Mouse (Mus musculus) olfactory bulb, adult 2 months (tissue): ENCODE measurements around the gene Ptprn2. TPM values are rescaled to one million over a fixed set of nuclear protein-coding genes. Genes with fewer than 3 reads are reported as not detected.

Experiments
- H3K27ac ChIP-seq: fragments of 200-500 bp; 2 replicates; pipeline ENCODE4 v1.5.1; 2012; ENCODE audit warnings: low read depth, low read length; ENCODE audit not compliant: insufficient read depth
- H3K4me1 ChIP-seq: fragments of 200-500 bp; 2 replicates; pipeline ENCODE4 v1.6.1; 2012; ENCODE audit warnings: low read length; ENCODE audit not compliant: control insufficient read depth, insufficient read depth
- H3K4me3 ChIP-seq: fragments of 200-500 bp; 2 replicates; pipeline ENCODE4 v1.5.1; 2012; ENCODE audit warnings: mild to moderate bottlenecking, low read depth, low read length, moderate library complexity; ENCODE audit not compliant: insufficient read depth
- CTCF ChIP-seq: fragments of 200-500 bp; IDR thresholded peaks from 2 replicates; pipeline ENCODE4 v1.5.1; 2012; ENCODE audit warnings: low read depth, mild to moderate bottlenecking, low read length, moderate library complexity; ENCODE audit not compliant: insufficient read depth
- POLR2A ChIP-seq: fragments of 200-500 bp; IDR thresholded peaks from 2 replicates; pipeline ENCODE4 v1.6.1; 2012; ENCODE audit warnings: mild to moderate bottlenecking, low read depth, low read length, moderate library complexity; ENCODE audit not compliant: insufficient read depth
- WGBS: fragments of 180-500 bp; shearing (Covaris S2); methylation state at CpG from one replicate; pipeline ENCODE4 v1.1.7; 2018; 5-methylcytosine and 5-hydroxymethylcytosine counted together
- polyA plus RNA-seq: library from polyadenylated mRNA; stranded (reverse); fragments of >200 nt; gene quantifications from 2 replicates; pipeline ENCODE4 v1.2.4, GENCODE M21; 2012; ENCODE audit warnings: low replicate concordance; ENCODE audit not compliant: missing spikeins, insufficient read depth, insufficient read length

Gene Ptprn2
- polyA plus RNA-seq, 1 experiment: not detected

DNA sequence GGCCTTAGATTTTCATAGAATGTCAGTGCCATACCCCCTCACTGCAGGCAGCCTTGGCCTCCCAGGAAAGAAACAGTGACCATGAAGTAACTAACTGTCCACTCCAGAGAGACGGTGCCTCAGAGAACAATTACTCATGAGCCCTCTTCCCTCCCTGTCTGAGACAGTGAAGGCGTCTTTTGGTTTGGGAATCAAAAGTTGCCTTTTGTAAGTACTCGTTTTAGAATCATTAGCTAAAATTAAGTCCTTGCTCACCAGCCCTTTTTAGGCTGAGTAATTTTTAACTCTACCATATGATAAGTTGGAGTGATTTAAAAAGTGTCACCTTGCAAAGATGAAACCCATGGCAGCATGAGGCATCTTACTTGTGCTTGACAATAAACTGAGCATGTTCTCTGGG, 806.4 kb downstream of the Ptprn2 start:
- Histone ChIP-seq H3K27ac (no peak overlapping the region), H3K4me1 (no peaks in the 10 kb centered on the region), H3K4me3 (no peak overlapping the region)
- TF ChIP-seq CTCF (no peak), POLR2A (no peak)
- WGBS: 49% methylated on average over 3 of the region's 3 CpGs

DNA sequence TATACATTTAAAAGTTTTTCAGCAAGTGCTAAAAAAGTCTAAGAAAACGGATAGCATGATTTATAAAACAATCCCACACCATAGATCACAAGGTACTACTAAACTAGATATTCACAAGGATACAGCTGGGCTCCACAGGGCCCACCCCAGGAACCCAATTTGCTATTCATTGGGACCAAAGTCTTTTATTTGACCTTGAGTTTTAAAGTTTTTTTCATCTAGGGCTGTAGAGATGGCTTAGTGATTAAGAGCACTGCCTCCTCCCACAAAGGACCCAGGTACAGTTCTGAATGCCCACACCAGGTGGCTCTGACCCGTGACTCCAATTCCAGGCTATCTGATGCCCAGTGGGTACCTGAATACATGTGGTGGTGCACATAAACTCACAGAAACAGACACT, 811.3 kb downstream of the Ptprn2 start:
- H3K4me1 ChIP-seq: no peaks in the 10 kb centered on the region
- no peak overlapping the region for H3K4me3 ChIP-seq
- WGBS: 80% methylated on average over 2 of the region's 2 CpGs
- no peak overlapping the region for H3K27ac ChIP-seq
- TF ChIP-seq POLR2A: no peak
- TF ChIP-seq CTCF: no peak

DNA sequence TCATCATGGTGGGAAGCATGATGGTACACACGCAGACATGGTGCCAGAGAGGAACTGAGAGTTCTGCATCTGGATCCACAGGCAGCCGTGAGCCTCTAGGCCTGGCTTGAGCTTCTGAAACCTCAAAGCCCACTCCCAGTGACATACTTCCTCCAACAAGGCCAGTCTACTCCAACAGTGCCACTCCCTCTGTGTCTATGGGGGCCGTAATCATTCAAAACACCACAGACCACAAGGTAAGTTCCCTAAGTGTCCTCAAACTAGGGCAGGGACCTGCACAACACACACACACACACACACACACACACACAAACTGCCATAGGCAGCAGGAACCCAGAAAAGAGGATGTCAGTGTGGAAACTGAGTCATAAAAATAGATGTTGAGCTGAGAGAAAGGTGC, 813.6 kb downstream of the Ptprn2 start:
- H3K4me1 ChIP-seq: no peaks in the 10 kb centered on the region
- WGBS: 98% methylated on average over 3 of the region's 3 CpGs
- H3K4me3 ChIP-seq: no peak overlapping the region
- H3K27ac ChIP-seq: no peak overlapping the region
- TF ChIP-seq CTCF (no peak), POLR2A (no peak)

- TF ChIP-seq POLR2A (no peak), CTCF (no peak)
- Histone ChIP-seq H3K27ac (no peak overlapping the region), H3K4me3 (no peak overlapping the region), H3K4me1 (no peaks in the 10 kb centered on the region)
- WGBS: 77% methylated on average over 17 of the region's 17 CpGs
Measured at GRCm38 (mm10) chr12:117304751-117305624, 819.5 kb downstream of the Ptprn2 start.

- H3K4me3 ChIP-seq: no peak overlapping the region
- no peaks in the 10 kb centered on the region for H3K4me1 ChIP-seq
- no peak overlapping the region for H3K27ac ChIP-seq
- no peak for TF ChIP-seq CTCF
- no peak for TF ChIP-seq POLR2A
- 66% methylated on average over 5 of the region's 5 CpGs for WGBS
Measured at GRCm38 (mm10) chr12:117305625-117306105, 820.1 kb downstream of the Ptprn2 start.

DNA sequence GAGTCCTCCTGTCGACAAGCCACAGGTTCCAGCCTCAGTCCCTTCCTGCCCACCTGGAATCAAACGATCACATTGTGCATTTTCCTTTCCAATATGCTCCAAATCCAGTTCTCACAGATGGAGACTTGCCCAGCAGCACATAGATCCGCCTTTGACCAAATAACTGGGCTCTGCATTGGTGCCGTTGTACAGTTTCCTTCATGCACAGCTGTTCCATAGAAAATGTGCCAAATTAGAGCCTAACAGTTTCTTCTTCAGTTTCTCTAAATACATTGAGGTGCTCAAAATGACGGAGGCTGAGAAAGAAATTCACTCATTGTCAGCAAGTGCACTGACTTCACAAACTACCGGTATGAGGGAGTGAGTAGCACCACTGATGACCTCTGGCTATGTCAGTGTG, 826.6 kb downstream of the Ptprn2 start:
- TF ChIP-seq POLR2A (no peak), CTCF (no peak)
- Histone ChIP-seq H3K4me3 (no peak overlapping the region), H3K27ac (no peak overlapping the region), H3K4me1 (no peaks in the 10 kb centered on the region)
- 67% methylated on average over 6 of the region's 6 CpGs for WGBS

DNA sequence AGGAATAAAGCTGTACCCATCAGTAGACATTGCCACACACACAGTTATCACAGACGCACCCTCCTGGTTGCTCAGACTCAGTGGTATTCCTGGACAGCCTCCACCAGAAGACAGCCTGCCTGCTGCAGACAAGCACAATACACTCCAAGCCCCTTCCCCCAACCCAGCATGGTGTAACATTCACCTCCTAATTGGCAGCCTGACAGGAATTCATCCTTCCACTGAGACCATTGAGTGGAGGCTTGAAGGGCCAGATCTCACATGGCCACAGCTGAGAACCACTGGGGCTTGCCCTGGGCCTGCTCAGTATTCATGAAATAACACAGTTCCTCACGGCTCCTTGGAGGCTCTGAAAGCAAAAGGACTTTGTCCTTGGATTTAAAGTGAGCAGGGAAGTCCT, 829.5 kb downstream of the Ptprn2 start:
- TF ChIP-seq CTCF (no peak), POLR2A (no peak)
- Histone ChIP-seq H3K4me3 (no peak overlapping the region), H3K27ac (no peak overlapping the region), H3K4me1 (no peaks in the 10 kb centered on the region)
- WGBS: 77% methylated on average over 2 of the region's 2 CpGs

- 88% methylated on average over 3 of the region's 3 CpGs for WGBS
- Histone ChIP-seq H3K4me1 (no peaks in the 10 kb centered on the region), H3K4me3 (no peak overlapping the region), H3K27ac (no peak overlapping the region)
- TF ChIP-seq POLR2A: no peak
- no peak for TF ChIP-seq CTCF
Measured at GRCm38 (mm10) chr12:117315661-117316060, 830.1 kb downstream of the Ptprn2 start.

DNA sequence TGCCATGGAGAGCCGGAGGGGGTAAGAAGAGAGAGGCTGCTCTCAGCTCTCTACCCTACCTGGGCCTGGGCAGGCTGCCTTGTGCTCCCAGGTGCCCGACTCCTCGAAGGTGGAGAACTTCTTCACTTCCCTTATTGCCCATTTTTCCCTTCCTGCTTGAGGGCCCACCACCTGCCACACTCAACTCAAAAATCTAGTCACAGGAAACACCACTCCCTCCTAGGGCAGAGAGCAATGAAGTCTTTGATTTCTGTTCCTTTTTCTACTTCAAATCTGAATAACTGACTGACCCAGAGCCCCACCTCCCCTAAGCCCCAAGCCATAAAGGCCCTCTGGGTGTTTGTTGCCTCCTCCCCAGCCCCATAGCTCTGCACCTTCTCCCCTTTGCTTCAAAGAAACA, 832.7 kb downstream of the Ptprn2 start:
- 92% methylated on average over 3 of the region's 3 CpGs for WGBS
- TF ChIP-seq CTCF: no peak

DNA sequence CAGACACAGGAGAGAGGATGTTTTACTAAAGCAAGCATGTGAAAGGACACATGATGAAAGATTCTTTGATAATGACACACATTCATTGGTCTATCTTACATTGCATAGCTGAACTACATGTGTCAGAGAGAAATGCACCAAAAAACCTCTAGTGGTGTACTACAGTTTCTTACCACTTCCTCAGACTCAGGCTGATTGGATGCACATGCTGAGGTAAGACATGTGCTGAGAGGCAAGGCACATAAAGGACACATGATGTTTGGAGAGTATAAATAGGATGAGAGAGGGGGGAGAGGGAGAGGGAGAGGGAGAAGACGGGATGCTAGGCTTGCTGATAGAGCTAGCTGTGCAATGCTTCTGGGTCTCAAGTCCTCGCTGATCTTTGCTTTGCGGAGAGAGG, 837.5 kb downstream of the Ptprn2 start:
- WGBS: 90% methylated on average over 3 of the region's 3 CpGs
- H3K4me1 ChIP-seq: no peaks in the 10 kb centered on the region
- H3K4me3 ChIP-seq: no peak overlapping the region
- TF ChIP-seq CTCF (no peak), POLR2A (no peak)
- H3K27ac ChIP-seq: no peak overlapping the region

More for the DNA sequence above, 832.7 kb downstream of the Ptprn2 start:
- H3K27ac ChIP-seq: no peak overlapping the region
- H3K4me3 ChIP-seq: no peak overlapping the region
- no peaks in the 10 kb centered on the region for H3K4me1 ChIP-seq

Other genes starting within 250 kb of the Ptprn2 start
- gene Wdr60, start 222.7 kb upstream of the Ptprn2 start, polyA plus RNA-seq: not detected in 2 replicates
- not detected in 2 replicates for gene Gm11027, start 210.3 kb upstream of the Ptprn2 start, polyA plus RNA-seq
- gene Esyt2, start 204.5 kb upstream of the Ptprn2 start, polyA plus RNA-seq: not detected in 2 replicates
- not detected in 2 replicates for gene Ncapg2, start 80.3 kb upstream of the Ptprn2 start, polyA plus RNA-seq